Mouse (Mus musculus): ENCODE data around the gene Pradc1. TPM values are rescaled to one million over a fixed set of nuclear protein-coding genes. Genes with fewer than 3 reads are reported as not detected.

Pradc1 gene
- total RNA-seq (2021): 10 to 100 TPM; 15.2 to 17.8 TPM
- long read RNA-seq, experiment 1, transcript Pradc1-201 (5 exons, 1,038 nt): major isoform, 5 of 10 reads
- long read RNA-seq, experiment 1, partial matches to known transcripts: 0 of 10 reads
- long read RNA-seq, experiment 1, other reads (novel, unspliced or antisense): 4 of 10 reads
- long read RNA-seq, experiment 2, partial matches to known transcripts: 1 of 6 reads
- long read RNA-seq, experiment 2, other reads (novel, unspliced or antisense): 2 of 6 reads

- DNase-seq: peak; percentile 89
Measured at GRCm38 (mm10) chr6:85451664-85452410, at the start of gene Pradc1. Gene Pradc1 (minus strand): TSS chr6:85451970.

GRCm38 (mm10) chr6:85500416-85500815, 48.6 kb upstream of the Pradc1 start:
- DNase-seq: no peak

GRCm38 (mm10) chr6:85498147-85498546, 46.4 kb upstream of the Pradc1 start:
- DNase-seq: no peak

- no peak for DNase-seq
Measured at GRCm38 (mm10) chr6:85496976-85497375, 45.2 kb upstream of the Pradc1 start.

GRCm38 (mm10) chr6:85491606-85492005, 39.8 kb upstream of the Pradc1 start:
- DNase-seq: no peak

GRCm38 (mm10) chr6:85490252-85490651, 38.5 kb upstream of the Pradc1 start:
- DNase-seq: no peak

GRCm38 (mm10) chr6:85489717-85490116, 37.9 kb upstream of the Pradc1 start:
- DNase-seq: no peak

- DNase-seq: no peak
Measured at GRCm38 (mm10) chr6:85488510-85488909, 36.7 kb upstream of the Pradc1 start.

GRCm38 (mm10) chr6:85485738-85486137, 34.0 kb upstream of the Pradc1 start:
- DNase-seq: no peak

- DNase-seq: no peak
Measured at GRCm38 (mm10) chr6:85483843-85484721, 32.3 kb upstream of the Pradc1 start.

- DNase-seq: no peak
Measured at GRCm38 (mm10) chr6:85480685-85481084, 28.9 kb upstream of the Pradc1 start.

GRCm38 (mm10) chr6:85479979-85480378, 28.2 kb upstream of the Pradc1 start:
- DNase-seq: no peak

- DNase-seq: no peak
Measured at GRCm38 (mm10) chr6:85478416-85478815, 26.6 kb upstream of the Pradc1 start.

GRCm38 (mm10) chr6:85477366-85477917, 25.7 kb upstream of the Pradc1 start:
- DNase-seq: peak; percentile 35

GRCm38 (mm10) chr6:85475581-85475980, 23.8 kb upstream of the Pradc1 start:
- no peak for DNase-seq

GRCm38 (mm10) chr6:85472542-85472941, 20.8 kb upstream of the Pradc1 start:
- no peak for DNase-seq

- DNase-seq: no peak
Measured at GRCm38 (mm10) chr6:85471962-85472361, 20.2 kb upstream of the Pradc1 start.

GRCm38 (mm10) chr6:85469660-85470430, 18.1 kb upstream of the Pradc1 start:
- DNase-seq: no peak

GRCm38 (mm10) chr6:85465381-85465780, 13.6 kb upstream of the Pradc1 start:
- DNase-seq: no peak

- no peak for DNase-seq
Measured at GRCm38 (mm10) chr6:85459621-85460020, 7.9 kb upstream of the Pradc1 start.

- DNase-seq: no peak
Measured at GRCm38 (mm10) chr6:85452816-85453215, 1.0 kb upstream of the Pradc1 start.

- no peak for DNase-seq
Measured at GRCm38 (mm10) chr6:85452411-85452665, 568 bp upstream of the Pradc1 start.
